Comparison of ENCODE assay signal across 25 mouse cellular contexts in the genomic region with DNA sequence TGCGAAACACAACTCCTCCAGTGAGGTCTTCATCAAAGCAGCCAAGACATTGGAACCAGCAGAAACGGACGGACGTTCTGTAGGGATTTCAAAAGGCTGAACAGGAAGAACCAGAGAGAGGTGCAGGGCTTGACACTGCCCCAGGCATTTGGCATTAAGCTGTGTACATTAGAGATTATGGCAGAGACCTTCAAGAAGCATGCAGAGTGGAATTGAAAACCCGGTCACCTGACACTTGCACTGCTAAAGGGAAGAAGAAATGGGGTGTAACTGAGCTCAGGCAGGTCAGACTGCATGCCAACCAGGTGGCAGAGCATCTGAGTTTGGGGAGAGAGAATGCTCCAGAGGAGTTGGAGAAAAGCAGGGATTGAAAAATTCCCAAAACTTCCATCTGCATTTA. TPM values are rescaled to one million over a fixed set of nuclear protein-coding genes. Genes with fewer than 3 reads are reported as not detected.
"Had no signal": no experiment of that assay in that cellular context is flagged by ENCODE, and none has a peak within 500 bp of the region (broad histone marks: within the 10 kb centered on the region; RNA-seq: fewer than 3 reads in every experiment).

No protein-coding gene starts in this region.

- H3K9me3 ChIP-seq: neural tube, embryonic 13.5 days; neural tube, embryonic 15.5 days; stomach, embryonic 15.5 days had no signal

- H3K27ac ChIP-seq: neural tube, embryonic 13.5 days; neural tube, embryonic 15.5 days; stomach, embryonic 15.5 days; stomach, postnatal 0 days had no signal

- H3K4me2 ChIP-seq: neural tube, embryonic 13.5 days; neural tube, embryonic 15.5 days; stomach, embryonic 15.5 days had no signal

- H3K27me3 ChIP-seq: neural tube, embryonic 13.5 days; neural tube, embryonic 15.5 days; stomach, embryonic 15.5 days had no signal

- H3K9ac ChIP-seq: neural tube, embryonic 13.5 days; neural tube, embryonic 15.5 days; stomach, embryonic 15.5 days had no signal

- H3K36me3 ChIP-seq: neural tube, embryonic 13.5 days; neural tube, embryonic 15.5 days; stomach, embryonic 15.5 days had no signal

- DNase-seq: retina, postnatal 1 day; right cerebral cortex, adult 18-20 months; right cerebral cortex, postnatal 14 days; right cerebral cortex, postnatal 25 days; right cerebral cortex, postnatal 4 days; spleen, adult 18-20 months; thymus, adult 18-20 months; thymus, adult 2 months; thymus, postnatal 14 days; thymus, postnatal 25 days; thymus, postnatal 36 days; thymus, postnatal 4 days had no signal

- H3K4me3 ChIP-seq: neural tube, embryonic 13.5 days; neural tube, embryonic 15.5 days; stomach, embryonic 15.5 days had no signal

- H3K4me1 ChIP-seq: stomach, embryonic 15.5 days had no signal

RNA-seq across cellular contexts. Expression of gene Gm47996, which starts 45.5 kb away (rescaled TPM):
- total RNA-seq: neutrophil, adult 5-6 weeks had no signal
- polyA plus RNA-seq: neural tube, embryonic 13.5 days; neural tube, embryonic 14.5 days; neural tube, embryonic 15.5 days; small intestine, adult 2 months; stomach, embryonic 14.5 days; stomach, embryonic 15.5 days; stomach, embryonic 16.5 days; stomach, postnatal 0 days; thymus, adult 2 months; thymus, postnatal 0 days; urinary bladder, adult 2 months had no signal

RNA-seq across cellular contexts. Expression of gene 3110040M04Rik, which starts 51.5 kb away (rescaled TPM):
- total RNA-seq: neutrophil, adult 5-6 weeks had no signal
- polyA plus RNA-seq: neural tube, embryonic 13.5 days; neural tube, embryonic 14.5 days; neural tube, embryonic 15.5 days; spleen, adult 2 months; stomach, embryonic 14.5 days; stomach, postnatal 0 days; testis, adult 2 months; thymus, adult 2 months; thymus, postnatal 0 days; urinary bladder, adult 2 months had no signal

RNA-seq across cellular contexts. Expression of gene Gm47995, which starts 57.2 kb away (rescaled TPM):
- total RNA-seq: neutrophil, adult 5-6 weeks had no signal
- polyA plus RNA-seq: neural tube, embryonic 13.5 days; neural tube, embryonic 14.5 days; neural tube, embryonic 15.5 days; stomach, embryonic 14.5 days; stomach, embryonic 16.5 days; stomach, postnatal 0 days; thymus, adult 2 months; thymus, postnatal 0 days; urinary bladder, adult 2 months had no signal
